Mouse (Mus musculus): ENCODE results near the gene Mrps10.

- TF ChIP-seq CTCF (IDR thresholded peaks at IDR 0.05; ENCODE audit: low read depth) (peak; percentile 35; the same call in 1 of the 2 replicates), EP300 (IDR thresholded peaks at IDR 0.05; ENCODE audit: low read depth) (no peak)
Measured at GRCm38 (mm10) chr17:47430815-47431214, 62.1 kb downstream of the Mrps10 start.
